Mouse (Mus musculus) bone marrow macrophage, adult 2 months (primary cell): ENCODE measurements around the gene Fem1b. TPM values are rescaled to one million over a fixed set of nuclear protein-coding genes. Genes with fewer than 3 reads are reported as not detected.

ENCODE experiments used
- H3K27ac ChIP-seq: 2 replicates; pipeline ENCODE4 v1.5.1; 2012; ENCODE audit warnings: low read depth, low read length; ENCODE audit not compliant: insufficient read depth
- H3K4me1 ChIP-seq: 2 replicates; pipeline ENCODE4 v1.6.1; 2012; ENCODE audit warnings: low read length; ENCODE audit not compliant: control insufficient read depth, insufficient read depth
- H3K4me3 ChIP-seq: 2 replicates; pipeline ENCODE4 v1.5.1; 2012; ENCODE audit warnings: mild to moderate bottlenecking, low read length, moderate library complexity; ENCODE audit not compliant: insufficient read depth
- CTCF ChIP-seq: IDR thresholded peaks from 2 replicates; pipeline ENCODE4 v1.5.1; 2012; ENCODE audit warnings: low read depth, mild to moderate bottlenecking, low read length, moderate library complexity
- POLR2A ChIP-seq: IDR thresholded peaks from 2 replicates; pipeline ENCODE4 v1.6.1; 2012; ENCODE audit warnings: mild to moderate bottlenecking, low read depth, low read length, borderline replicate concordance
- polyA plus RNA-seq: library from polyadenylated mRNA; stranded (reverse); fragments of >200 nt; gene quantifications from 2 replicates; pipeline ENCODE4 v1.2.4, GENCODE M21; 2012; ENCODE audit not compliant: missing spikeins, insufficient read depth, insufficient read length

The Fem1b gene
- polyA plus RNA-seq, 1 experiment, result 15.8 TPM

GRCm38 (mm10) chr9:62759601-62760000 is 52.1 kb downstream of the Fem1b start:
- Histone ChIP-seq H3K4me3 (no peak overlapping the region), H3K27ac (no peak overlapping the region), H3K4me1 (no peaks in the 10 kb centered on the region)
- TF ChIP-seq CTCF (peak; percentile 31; the same call in 1 of the 2 replicates), POLR2A (no peak)

DNA sequence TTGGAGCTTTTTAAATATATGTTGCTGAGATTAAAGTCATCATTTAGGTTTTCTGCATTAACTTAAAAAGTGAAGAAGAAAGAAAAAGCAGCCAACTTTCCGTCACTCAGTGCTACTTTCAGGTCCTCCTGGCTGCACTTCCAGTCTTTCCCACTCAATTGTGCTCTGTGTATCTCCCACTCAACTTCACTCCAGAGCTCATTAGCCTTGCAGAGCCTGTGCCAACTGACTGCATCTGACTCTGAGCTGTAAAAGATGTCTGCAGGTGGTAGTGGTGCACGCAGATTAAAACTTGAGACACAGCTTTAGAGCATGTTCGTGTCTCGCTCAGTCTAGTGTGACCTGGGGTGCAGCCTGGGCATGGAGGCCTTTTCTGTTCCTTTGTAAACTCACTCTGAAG is 53.4 kb downstream of the Fem1b start:
- no peak for TF ChIP-seq POLR2A
- no peak for TF ChIP-seq CTCF
- no peak overlapping the region for H3K4me3 ChIP-seq
- H3K4me1 ChIP-seq, result no peaks in the 10 kb centered on the region
- H3K27ac ChIP-seq, result no peak overlapping the region

- no peaks in the 10 kb centered on the region for H3K4me1 ChIP-seq
- H3K27ac ChIP-seq, result no peak overlapping the region
- H3K4me3 ChIP-seq, result no peak overlapping the region
- TF ChIP-seq CTCF, result no peak
Observed at GRCm38 (mm10) chr9:62750381-62750780, 61.4 kb downstream of the Fem1b start.

DNA sequence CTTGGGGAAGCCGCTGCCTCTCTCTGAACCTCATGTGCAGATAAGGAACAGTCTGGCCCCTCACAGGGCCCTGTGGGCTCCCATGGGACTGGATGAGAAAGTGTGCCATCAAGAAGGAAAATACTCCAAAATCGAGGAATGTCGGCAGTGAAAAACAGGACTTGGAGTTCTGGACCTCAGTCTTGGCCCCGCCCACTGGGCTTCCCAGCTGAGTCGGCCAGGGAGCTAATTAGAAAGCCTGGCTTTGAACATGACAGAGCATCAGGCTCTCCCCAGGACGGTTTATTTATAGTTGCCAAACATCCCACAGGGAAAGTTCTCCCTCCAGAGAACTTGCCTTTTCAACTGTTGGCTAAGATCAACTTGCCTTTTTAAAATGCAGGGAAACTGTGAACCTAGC is 62.1 kb downstream of the Fem1b start:
- H3K4me1 ChIP-seq, result no peaks in the 10 kb centered on the region
- H3K27ac ChIP-seq, result no peak overlapping the region
- H3K4me3 ChIP-seq, result no peak overlapping the region
- TF ChIP-seq CTCF (no peak), POLR2A (no peak)

GRCm38 (mm10) chr9:62746646-62747045 is 65.1 kb downstream of the Fem1b start:
- no peaks in the 10 kb centered on the region for H3K4me1 ChIP-seq
- H3K27ac ChIP-seq, result no peak overlapping the region
- no peak for TF ChIP-seq POLR2A
- no peak for TF ChIP-seq CTCF
- no peak overlapping the region for H3K4me3 ChIP-seq

DNA sequence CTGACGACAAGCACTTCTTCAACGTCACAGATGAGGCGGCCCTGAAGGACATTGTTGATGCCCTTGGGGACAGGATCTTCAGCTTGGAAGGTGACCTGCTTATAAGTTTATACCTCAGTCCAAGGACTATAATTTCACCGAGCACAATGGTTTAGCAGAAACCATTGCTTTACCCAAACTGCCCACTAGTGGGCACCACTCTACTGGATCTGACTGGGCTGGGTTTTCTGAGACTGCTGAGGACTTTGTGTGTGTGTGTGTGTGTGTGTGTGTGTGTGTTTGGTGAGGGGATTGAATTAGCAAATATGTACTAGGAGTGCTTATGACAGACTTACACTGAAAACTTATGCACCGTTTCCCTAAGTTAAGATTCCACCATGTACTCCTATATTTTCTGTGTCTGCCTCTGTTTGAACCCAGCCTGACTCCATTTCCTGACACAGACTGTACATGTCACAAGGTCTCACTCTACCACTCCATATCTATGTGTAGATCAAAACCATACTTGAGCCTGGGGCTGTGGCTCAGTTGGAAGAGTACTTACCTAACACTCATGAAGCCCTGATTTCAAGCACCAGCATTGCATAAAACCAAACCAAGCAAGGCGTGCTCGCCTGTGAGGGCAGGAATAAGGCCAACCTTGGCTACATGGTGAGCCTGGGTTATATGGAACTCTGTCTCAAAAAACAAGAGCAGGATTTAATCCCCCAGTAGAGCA is 67.0 kb downstream of the Fem1b start:
- no peak overlapping the region for H3K4me3 ChIP-seq
- TF ChIP-seq POLR2A (no peak), CTCF (0 out of 2 replicates have a peak, but pooled peaks have one; percentile 28)
- H3K27ac ChIP-seq, result no peak overlapping the region
- H3K4me1 ChIP-seq, result no peaks in the 10 kb centered on the region

Other genes with a start within 250 kb of the Fem1b start
- gene Itga11, start 134.1 kb downstream of the Fem1b start, polyA plus RNA-seq, result 0.46 TPM in 1 of 2 replicates, not detected in the other
- 95.4 and 113 TPM in 2 replicates for gene Cln6, start 26.9 kb upstream of the Fem1b start, polyA plus RNA-seq
- gene Calml4, start 46.1 kb upstream of the Fem1b start, polyA plus RNA-seq, result 2.4 and 6.2 TPM in 2 replicates
- 61.8 and 75.3 TPM in 2 replicates for gene Pias1, start 176.0 kb upstream of the Fem1b start, polyA plus RNA-seq